Mouse (Mus musculus) brain, embryonic 14.5 days (tissue): ENCODE data around the gene Ulk3.

Experiments
- CTCF ChIP-seq: fragments of 200-500 bp; IDR thresholded peaks from 2 replicates; pipeline ENCODE4 v1.5.1; 2012; ENCODE audit warnings: inconsistent platforms, mild to moderate bottlenecking, moderate library complexity, borderline replicate concordance; ENCODE audit not compliant: insufficient read depth, insufficient read length; ENCODE audit errors: extremely low read depth
- POLR2A ChIP-seq: fragments of 200-500 bp; IDR thresholded peaks from 2 replicates; pipeline ENCODE4 v1.6.1; 2012; ENCODE audit warnings: mild to moderate bottlenecking, inconsistent platforms, borderline replicate concordance; ENCODE audit not compliant: poor library complexity, insufficient read depth, insufficient read length, severe bottlenecking; ENCODE audit errors: extremely low read depth

DNA sequence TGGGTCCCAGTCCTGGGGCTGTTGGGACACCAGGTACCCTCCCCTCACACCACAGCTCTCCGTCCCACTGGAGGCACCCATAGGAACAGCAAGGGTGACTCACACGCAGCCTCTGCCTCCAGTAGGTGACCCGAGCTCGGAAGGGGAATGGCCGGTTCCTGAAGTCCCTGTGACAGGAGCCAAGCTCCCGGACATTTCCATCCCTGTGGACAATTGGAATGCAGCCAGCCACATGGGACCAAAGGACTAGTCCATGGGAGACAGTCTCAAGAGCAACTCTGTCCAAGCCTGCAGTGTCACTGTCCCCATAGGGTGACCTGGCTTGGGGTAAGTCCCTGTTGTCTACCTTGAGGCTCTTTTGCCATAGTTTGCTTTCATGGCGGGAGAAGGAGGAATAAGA lies 24.7 kb downstream of the Ulk3 start:
- TF ChIP-seq CTCF = no peak
- TF ChIP-seq POLR2A = no peak
